Mouse (Mus musculus) thymus, postnatal 36 days (tissue): ENCODE measurements around the gene Ccdc57.
"Not testable (repeated sequence)": the region's sequence is repeated elsewhere in the genome, so short reads cannot be mapped to it uniquely, and the experiment has no call there.

Experiments used
- DNase-seq, 2 experiments: peaks; one replicate each; pipeline ENCODE4 v3.0.0; 2022; ENCODE audit warnings: mixed read lengths in 2 of 2

Ccdc57 gene

GRCm38 (mm10) chr11:120850331-120851030 is 82.2 kb downstream of the Ccdc57 start:
- no peak for DNase-seq

- no peak for DNase-seq
These were observed 85.8 kb downstream of the Ccdc57 start for GRCm38 (mm10) chr11:120846725-120847475.

- no peak for DNase-seq
These were observed 88.3 kb downstream of the Ccdc57 start for GRCm38 (mm10) chr11:120844329-120844728.

- DNase-seq: no peak
These were observed 99.0 kb downstream of the Ccdc57 start for GRCm38 (mm10) chr11:120833555-120834280.

- not testable (repeated sequence) for DNase-seq
These were observed 99.7 kb downstream of the Ccdc57 start for GRCm38 (mm10) chr11:120832962-120833361.

- DNase-seq: no peak
These were observed 100.8 kb downstream of the Ccdc57 start for GRCm38 (mm10) chr11:120831659-120832440.

GRCm38 (mm10) chr11:120830686-120831085 is 102.0 kb downstream of the Ccdc57 start:
- DNase-seq: no peak

GRCm38 (mm10) chr11:120829757-120830532 is 102.7 kb downstream of the Ccdc57 start:
- DNase-seq: no peak

GRCm38 (mm10) chr11:120828416-120828815 is 104.3 kb downstream of the Ccdc57 start:
- DNase-seq: no peak

- DNase-seq: no peak
These were observed 106.4 kb downstream of the Ccdc57 start for GRCm38 (mm10) chr11:120826016-120826953.

- DNase-seq: peak in 1 of 2 experiments; percentile 16
These were observed 107.3 kb downstream of the Ccdc57 start for GRCm38 (mm10) chr11:120825289-120825863.

GRCm38 (mm10) chr11:120824787-120825288 is 107.8 kb downstream of the Ccdc57 start:
- DNase-seq: no peak

GRCm38 (mm10) chr11:120823956-120824786 is 108.5 kb downstream of the Ccdc57 start, which contains the start of gene Fasn:
Gene Fasn, minus strand, starts transcription at chr11:120824547.
- DNase-seq: peak; percentile 95 to 97

- DNase-seq: no peak
These were observed 109.1 kb downstream of the Ccdc57 start for GRCm38 (mm10) chr11:120823551-120823947.

GRCm38 (mm10) chr11:120822831-120823550 is 109.7 kb downstream of the Ccdc57 start:
- DNase-seq: peak; percentile 27 to 37

GRCm38 (mm10) chr11:120822321-120822720 is 110.4 kb downstream of the Ccdc57 start:
- DNase-seq: no peak

GRCm38 (mm10) chr11:120821076-120821922 is 111.4 kb downstream of the Ccdc57 start:
- no peak for DNase-seq
